Mouse (Mus musculus) stomach, adult 2 months (tissue): ENCODE measurements around the gene Olfr430. TPM values are rescaled to one million over a fixed set of nuclear protein-coding genes. Genes with fewer than 3 reads are reported as not detected.

Experiments used
- polyA plus RNA-seq: library from polyadenylated mRNA; depleted of rRNA; stranded (reverse); fragments of >200 nt; gene quantifications from 2 replicates; pipeline ENCODE4 v1.2.3, GENCODE M21; 2012; rRNA removed

Gene Olfr430
- not detected in 2 replicates for polyA plus RNA-seq

GRCm38 (mm10) chr1:174066305-174066704 lies at the start of gene Olfr430:
Gene Olfr430, plus strand, starts transcription at chr1:174066605.

GRCm38 (mm10) chr1:174031698-174032097 lies 34.7 kb upstream of the Olfr430 start, which contains the start of gene Ifi205:
Gene Ifi205, minus strand, starts transcription at chr1:174031810.

GRCm38 (mm10) chr1:174040523-174041177 lies 25.8 kb upstream of the Olfr430 start, which contains the start of gene Olfr433:
Gene Olfr433, plus strand, starts transcription at chr1:174040705.

GRCm38 (mm10) chr1:174048893-174049292 lies 17.5 kb upstream of the Olfr430 start, which contains the start of gene Olfr432:
Gene Olfr432, plus strand, starts transcription at chr1:174049205.

GRCm38 (mm10) chr1:174084031-174084430 lies 17.6 kb downstream of the Olfr430 start, which contains the start of gene Olfr429:
Gene Olfr429, plus strand, starts transcription at chr1:174084331.

GRCm38 (mm10) chr1:174096591-174096990 lies 30.2 kb downstream of the Olfr430 start, which contains the start of gene Olfr427:
Gene Olfr427, plus strand, starts transcription at chr1:174096891.

GRCm38 (mm10) chr1:174121062-174121461 lies 54.7 kb downstream of the Olfr430 start, which contains the start of gene Olfr231:
Gene Olfr231, minus strand, starts transcription at chr1:174121162.

Other genes with a start within 250 kb of the Olfr430 start
- gene Ifi211, start 153.6 kb upstream of the Olfr430 start, polyA plus RNA-seq, result 0.09 TPM in 1 of 2 replicates, not detected in the other
- 0.38 TPM in 1 of 2 replicates, not detected in the other for gene Mndal, start 124.1 kb upstream of the Olfr430 start, polyA plus RNA-seq
- gene Ifi203, start 123.9 kb upstream of the Olfr430 start, polyA plus RNA-seq, result 0.28 and 0.98 TPM in 2 replicates
- gene Ifi202b, start 83.9 kb upstream of the Olfr430 start, polyA plus RNA-seq, result not detected in 2 replicates
- gene Ifi205, start 34.8 kb upstream of the Olfr430 start, polyA plus RNA-seq, result 0.04 TPM in 1 of 2 replicates, not detected in the other
- gene Olfr433, start 25.9 kb upstream of the Olfr430 start, polyA plus RNA-seq, result 0.15 TPM in 1 of 2 replicates, not detected in the other
- 0.08 TPM in 1 of 2 replicates, not detected in the other for gene Olfr432, start 17.4 kb upstream of the Olfr430 start, polyA plus RNA-seq
- not detected in 2 replicates for gene Olfr429, start 17.7 kb downstream of the Olfr430 start, polyA plus RNA-seq
- not detected in 2 replicates for gene Olfr427, start 30.3 kb downstream of the Olfr430 start, polyA plus RNA-seq
- gene Olfr231, start 54.6 kb downstream of the Olfr430 start, polyA plus RNA-seq, result not detected in 2 replicates
- not detected in 2 replicates for gene Olfr424, start 64.9 kb downstream of the Olfr430 start, polyA plus RNA-seq
- gene Olfr420, start 89.0 kb downstream of the Olfr430 start, polyA plus RNA-seq, result not detected in 2 replicates
- not detected in 2 replicates for gene Spta1, start 106.2 kb downstream of the Olfr430 start, polyA plus RNA-seq
- not detected in 2 replicates for gene Olfr419, start 185.5 kb downstream of the Olfr430 start, polyA plus RNA-seq